Mouse (Mus musculus): ENCODE data around the gene Gstm5. TPM values are rescaled to one million over a fixed set of nuclear protein-coding genes. Genes with fewer than 3 reads are reported as not detected.
"Not testable (repeated sequence)": the region's sequence is repeated elsewhere in the genome, so short reads cannot be mapped to it uniquely, and the experiment has no call there.

Gstm5 gene
- polyA plus RNA-seq, 2 experiments, result 111 to 196 TPM

GRCm38 (mm10) chr3:107887674-107888495, 7.7 kb upstream of the Gstm5 start:
- no peak overlapping the region for H3K27ac ChIP-seq
- no peaks in the 10 kb centered on the region for H3K4me1 ChIP-seq (replicated peaks; ENCODE audit: control insufficient read depth in 2 of 2, insufficient read depth in 2 of 2, low read length in 1 of 2)
- no peak for ATAC-seq (ENCODE audit: insufficient read depth)
- 70% methylated on average over 9 of the region's 9 CpGs for WGBS (ENCODE audit: insufficient replicate concordance)
- H3K4me3 ChIP-seq (ENCODE audit: insufficient read depth in 1 of 2, low read depth in 2 of 2, low read length in 2 of 2), result no peak overlapping the region
- no peak for TF ChIP-seq EP300 (IDR thresholded peaks at IDR 0.05; ENCODE audit: low read depth)
- TF ChIP-seq CTCF (IDR thresholded peaks at IDR 0.05; ENCODE audit: low read depth), result no peak
- H3K9ac ChIP-seq (replicated peaks), result no peak overlapping the region
- DNase-seq (ENCODE audit: low read depth in 3 of 3, low spot score in 3 of 3), result no peak
- no peaks in the 10 kb centered on the region for H3K9me3 ChIP-seq (ENCODE audit: control insufficient read depth, low read length)
- no peaks in the 10 kb centered on the region; the same call in 1 of the 2 replicates for H3K36me3 ChIP-seq (replicated peaks; ENCODE audit: control insufficient read depth, insufficient read depth, low read depth)
- no peaks in the 10 kb centered on the region for H3K27me3 ChIP-seq (ENCODE audit: control insufficient read depth, insufficient read depth, low read length)
- H3K4me2 ChIP-seq (ENCODE audit: low read depth), result no peak overlapping the region

DNA sequence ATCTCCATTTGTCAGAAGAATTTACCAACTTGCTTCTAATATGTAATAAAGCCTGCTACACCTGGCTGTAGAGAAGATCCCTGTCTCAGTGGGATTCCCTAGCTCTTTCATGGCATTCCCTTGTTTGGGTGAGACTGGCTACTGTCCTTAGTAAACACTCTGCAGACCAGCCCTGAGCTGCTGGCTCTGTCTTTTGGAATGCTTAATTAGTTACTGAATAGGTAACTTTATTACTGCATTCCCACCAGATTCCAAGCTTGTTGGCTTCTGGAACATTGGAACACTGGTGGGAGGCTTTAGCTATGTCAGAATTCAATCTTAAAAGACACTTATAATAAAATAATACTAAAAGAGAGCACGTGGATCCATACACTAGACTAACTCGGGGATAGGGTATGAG, 6.4 kb upstream of the Gstm5 start:
- H3K4me1 ChIP-seq (replicated peaks; ENCODE audit: control insufficient read depth in 2 of 2, insufficient read depth in 2 of 2, low read length in 1 of 2); ATAC-seq (ENCODE audit: insufficient read depth); H3K4me2 ChIP-seq (ENCODE audit: low read depth); H3K27me3 ChIP-seq (ENCODE audit: control insufficient read depth, insufficient read depth, low read length); H3K9ac ChIP-seq (replicated peaks); H3K27ac ChIP-seq; H3K36me3 ChIP-seq (replicated peaks; ENCODE audit: control insufficient read depth, insufficient read depth, low read depth); H3K9me3 ChIP-seq (ENCODE audit: control insufficient read depth, low read length); DNase-seq (ENCODE audit: low read depth in 3 of 3, low spot score in 3 of 3); H3K4me3 ChIP-seq (ENCODE audit: insufficient read depth in 1 of 2, low read depth in 2 of 2, low read length in 2 of 2): not testable (repeated sequence)
- 72% methylated on average over 2 of the region's 2 CpGs for WGBS (ENCODE audit: insufficient replicate concordance)

- WGBS (ENCODE audit: insufficient replicate concordance), result 3% methylated on average over 6 of the region's 6 CpGs
- H3K36me3 ChIP-seq (replicated peaks; ENCODE audit: control insufficient read depth, insufficient read depth, low read depth), result peaks cover 5% of the 10 kb centered on the region
- H3K27me3 ChIP-seq (ENCODE audit: control insufficient read depth, insufficient read depth, low read length), result no peaks in the 10 kb centered on the region
- H3K9me3 ChIP-seq (ENCODE audit: control insufficient read depth, low read length), result no peaks in the 10 kb centered on the region
- peak overlapping the region; percentile 63 to 70 for H3K4me3 ChIP-seq (ENCODE audit: insufficient read depth in 1 of 2, low read depth in 2 of 2, low read length in 2 of 2)
- H3K27ac ChIP-seq, result no peak overlapping the region
- ATAC-seq (ENCODE audit: insufficient read depth) (peak; percentile 65), DNase-seq (ENCODE audit: low read depth in 3 of 3, low spot score in 3 of 3) (peak; percentile 16 to 39 (median 28))
- peak overlapping the region; percentile 76 for H3K9ac ChIP-seq (replicated peaks)
- H3K4me2 ChIP-seq (ENCODE audit: low read depth), result peak overlapping the region; percentile 83
- peaks cover 8 to 16% of the 10 kb centered on the region in 2 experiments for H3K4me1 ChIP-seq (replicated peaks; ENCODE audit: control insufficient read depth in 2 of 2, insufficient read depth in 2 of 2, low read length in 1 of 2)
- TF ChIP-seq EP300 (IDR thresholded peaks at IDR 0.05; ENCODE audit: low read depth) (no peak), CTCF (IDR thresholded peaks at IDR 0.05; ENCODE audit: low read depth) (no peak)
Observed at GRCm38 (mm10) chr3:107895194-107895719, 364 bp upstream of the Gstm5 start.

GRCm38 (mm10) chr3:107898691-107899090, 3.1 kb downstream of the Gstm5 start:
- no peak overlapping the region for H3K4me2 ChIP-seq (ENCODE audit: low read depth)
- H3K27ac ChIP-seq, result no peak overlapping the region
- H3K4me1 ChIP-seq (replicated peaks; ENCODE audit: control insufficient read depth in 2 of 2, insufficient read depth in 2 of 2, low read length in 1 of 2), result peaks cover 8 to 16% of the 10 kb centered on the region in 2 experiments
- ATAC-seq (ENCODE audit: insufficient read depth) (no peak), DNase-seq (ENCODE audit: low read depth in 3 of 3, low spot score in 3 of 3) (no peak)
- H3K36me3 ChIP-seq (replicated peaks; ENCODE audit: control insufficient read depth, insufficient read depth, low read depth), result peaks cover 5% of the 10 kb centered on the region; the same call in 1 of the 2 replicates
- H3K27me3 ChIP-seq (ENCODE audit: control insufficient read depth, insufficient read depth, low read length), result no peaks in the 10 kb centered on the region
- H3K9ac ChIP-seq (replicated peaks), result no peak overlapping the region
- WGBS (ENCODE audit: insufficient replicate concordance), result 81% methylated on average over 13 of the region's 13 CpGs
- no peaks in the 10 kb centered on the region for H3K9me3 ChIP-seq (ENCODE audit: control insufficient read depth, low read length)
- no peak overlapping the region for H3K4me3 ChIP-seq (ENCODE audit: insufficient read depth in 1 of 2, low read depth in 2 of 2, low read length in 2 of 2)
- TF ChIP-seq EP300 (IDR thresholded peaks at IDR 0.05; ENCODE audit: low read depth), result no peak
- no peak for TF ChIP-seq CTCF (IDR thresholded peaks at IDR 0.05; ENCODE audit: low read depth)

DNA sequence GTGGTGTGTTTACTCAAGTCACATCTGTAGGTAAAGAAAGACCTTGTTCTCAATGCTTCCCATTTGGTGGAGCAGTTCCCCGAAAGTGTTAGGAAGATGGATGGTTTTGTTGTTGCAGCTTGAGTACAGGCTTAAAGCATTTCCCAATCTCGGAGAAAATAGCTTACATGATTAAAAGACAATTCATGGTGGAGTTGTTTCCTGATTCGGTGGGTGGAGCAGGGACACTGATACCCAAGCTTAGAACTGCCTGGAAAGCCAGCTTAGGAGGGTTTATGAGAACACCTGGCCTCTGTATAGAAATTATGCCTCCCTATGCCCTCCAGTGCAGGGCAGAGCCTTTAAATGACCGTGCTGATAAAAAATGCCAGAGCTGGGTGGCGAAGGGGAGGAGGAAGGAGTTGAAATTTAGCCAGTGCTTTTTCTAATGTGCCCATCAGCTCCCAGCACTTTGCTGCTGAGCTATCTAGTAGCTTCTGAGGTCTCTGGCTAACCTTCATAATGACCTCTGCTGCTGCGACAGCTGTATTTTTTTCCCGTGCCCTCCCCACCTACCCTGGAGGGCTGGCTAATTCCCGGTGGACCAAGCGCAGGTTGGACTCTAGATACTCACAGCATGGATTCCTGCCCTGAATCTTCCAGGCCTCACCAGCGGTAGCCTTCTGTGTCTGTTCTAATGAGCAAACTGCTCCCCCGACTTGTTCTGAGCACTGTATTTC, 5.5 kb downstream of the Gstm5 start:
- WGBS (ENCODE audit: insufficient replicate concordance), result 65% methylated on average over 11 of the region's 11 CpGs
- H3K9ac ChIP-seq (replicated peaks), result no peak overlapping the region
- no peak for ATAC-seq (ENCODE audit: insufficient read depth)

More for the DNA sequence above, 5.5 kb downstream of the Gstm5 start:
- H3K27me3 ChIP-seq (ENCODE audit: control insufficient read depth, insufficient read depth, low read length), result no peaks in the 10 kb centered on the region
- no peak for TF ChIP-seq EP300 (IDR thresholded peaks at IDR 0.05; ENCODE audit: low read depth)
- no peak for TF ChIP-seq CTCF (IDR thresholded peaks at IDR 0.05; ENCODE audit: low read depth)
- peaks cover 11 to 15% of the 10 kb centered on the region in 2 experiments for H3K4me1 ChIP-seq (replicated peaks; ENCODE audit: control insufficient read depth in 2 of 2, insufficient read depth in 2 of 2, low read length in 1 of 2)
- H3K9me3 ChIP-seq (ENCODE audit: control insufficient read depth, low read length), result no peaks in the 10 kb centered on the region
- DNase-seq (ENCODE audit: low read depth in 3 of 3, low spot score in 3 of 3), result no peak
- H3K27ac ChIP-seq, result no peak overlapping the region
- H3K4me2 ChIP-seq (ENCODE audit: low read depth), result no peak overlapping the region
- no peak overlapping the region for H3K4me3 ChIP-seq (ENCODE audit: insufficient read depth in 1 of 2, low read depth in 2 of 2, low read length in 2 of 2)
- H3K36me3 ChIP-seq (replicated peaks; ENCODE audit: control insufficient read depth, insufficient read depth, low read depth), result peaks cover 5% of the 10 kb centered on the region; the same call in 1 of the 2 replicates

Data from liver, embryonic 14.5 days (tissue).